Mouse (Mus musculus) heart, embryonic 11.5 days (tissue): ENCODE measurements around the gene Adam23. TPM values are rescaled to one million over a fixed set of nuclear protein-coding genes. Genes with fewer than 3 reads are reported as not detected.

Experiments
- ATAC-seq: fragments of 200-750 bp; cut with Nextera tagmentation; replicated peaks from 2 replicates; pipeline ENCODE4 v1.8.0; 2017; ENCODE audit warnings: moderate library complexity; ENCODE audit not compliant: insufficient number of reproducible peaks, low FRiP score, low TSS enrichment
- H3K27ac ChIP-seq: fragments of 300-500 bp; sonication (generic); 2 replicates; pipeline ENCODE4 v1.5.1; 2014; ENCODE audit warnings: mild to moderate bottlenecking, low read depth, low read length
- H3K27me3 ChIP-seq: fragments of 300-500 bp; sonication (generic); 2 replicates; pipeline ENCODE4 v1.6.1; 2014; ENCODE audit warnings: mild to moderate bottlenecking, low read length, mixed read lengths; ENCODE audit not compliant: control insufficient read depth, insufficient read depth
- H3K36me3 ChIP-seq: fragments of 300-500 bp; sonication (generic); 2 replicates; pipeline ENCODE4 v1.6.1; 2014; ENCODE audit warnings: mild to moderate bottlenecking, low read length, moderate library complexity, mixed read lengths; ENCODE audit not compliant: control insufficient read depth, insufficient read depth
- H3K4me1 ChIP-seq: fragments of 300-500 bp; sonication (generic); 2 replicates; pipeline ENCODE4 v1.6.1; 2014; ENCODE audit warnings: low read length; ENCODE audit not compliant: control insufficient read depth, insufficient read depth
- H3K4me2 ChIP-seq: fragments of 300-500 bp; sonication (generic); 2 replicates; pipeline ENCODE4 v1.6.1; 2014; ENCODE audit warnings: mild to moderate bottlenecking, moderate library complexity
- H3K4me3 ChIP-seq: fragments of 300-500 bp; sonication (generic); 2 replicates; pipeline ENCODE4 v1.5.1; 2014; ENCODE audit warnings: low read depth, low read length
- H3K9ac ChIP-seq: fragments of 300-500 bp; sonication (generic); 2 replicates; pipeline ENCODE4 v1.6.1; 2014; ENCODE audit warnings: mild to moderate bottlenecking, low read depth, low read length, moderate library complexity
- H3K9me3 ChIP-seq: fragments of 300-500 bp; sonication (generic); replicated peaks from 2 replicates; pipeline ENCODE4 v1.6.1; 2016; ENCODE audit warnings: low read length; ENCODE audit not compliant: control insufficient read depth
- WGBS: fragments of 180-500 bp; shearing (Covaris S2); extraction: QIAGEN DNeasy Blood & Tissue Kit; methylation state at CpG from one replicate; pipeline ENCODE4 v1.1.7; 2014; ENCODE audit not compliant: insufficient replicate concordance; 5-methylcytosine and 5-hydroxymethylcytosine counted together
- polyA plus RNA-seq: library from polyadenylated mRNA; unstranded; fragments of >200 nt; fragmentation: Nextera tagmentation; extraction: Ambion mirVana; gene quantifications from 2 replicates; pipeline ENCODE4 v1.2.1, GENCODE M21; 2014

Adam23 gene
- polyA plus RNA-seq, 1 experiment from 2014 or later = 2.2 TPM

DNA sequence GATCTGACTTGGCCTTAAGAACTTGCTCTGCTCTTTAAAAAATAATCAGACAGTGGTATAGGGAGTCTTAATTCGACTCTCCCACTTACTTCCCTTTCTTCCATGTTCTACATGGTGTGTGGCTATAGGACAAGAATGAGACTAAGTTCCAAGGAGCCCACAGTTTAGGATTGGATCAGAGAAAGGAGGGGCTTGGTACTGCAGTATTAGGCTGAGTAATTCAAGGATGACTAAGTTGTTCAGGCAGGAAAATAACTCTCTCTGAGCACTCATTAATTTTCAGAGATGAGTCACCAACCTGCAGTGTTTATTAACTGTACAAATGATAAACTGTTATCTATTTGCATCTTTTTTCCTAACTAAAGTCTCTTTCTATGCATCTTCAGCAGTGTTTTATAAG is 45.3 kb downstream of the Adam23 start:
- no peak overlapping the region for H3K4me3 ChIP-seq
- ATAC-seq = no peak
- H3K36me3 ChIP-seq = no peaks in the 10 kb centered on the region
- no peaks in the 10 kb centered on the region for H3K27me3 ChIP-seq
- H3K4me1 ChIP-seq = no peaks in the 10 kb centered on the region
- H3K9me3 ChIP-seq = no peaks in the 10 kb centered on the region
- H3K9ac ChIP-seq = no peak overlapping the region
- H3K4me2 ChIP-seq = no peak overlapping the region
- 55% methylated on average over 1 of the region's 1 CpGs for WGBS
- H3K27ac ChIP-seq = no peak overlapping the region

- Histone ChIP-seq H3K4me2 (no peak overlapping the region), H3K4me3 (no peak overlapping the region), H3K9me3 (no peaks in the 10 kb centered on the region), H3K36me3 (no peaks in the 10 kb centered on the region), H3K4me1 (no peaks in the 10 kb centered on the region), H3K27me3 (no peaks in the 10 kb centered on the region), H3K27ac (no peak overlapping the region), H3K9ac (no peak overlapping the region)
- no peak for ATAC-seq
- 56% methylated on average over 5 of the region's 5 CpGs for WGBS
Observed at GRCm38 (mm10) chr1:63493325-63493724, 47.6 kb downstream of the Adam23 start.

DNA sequence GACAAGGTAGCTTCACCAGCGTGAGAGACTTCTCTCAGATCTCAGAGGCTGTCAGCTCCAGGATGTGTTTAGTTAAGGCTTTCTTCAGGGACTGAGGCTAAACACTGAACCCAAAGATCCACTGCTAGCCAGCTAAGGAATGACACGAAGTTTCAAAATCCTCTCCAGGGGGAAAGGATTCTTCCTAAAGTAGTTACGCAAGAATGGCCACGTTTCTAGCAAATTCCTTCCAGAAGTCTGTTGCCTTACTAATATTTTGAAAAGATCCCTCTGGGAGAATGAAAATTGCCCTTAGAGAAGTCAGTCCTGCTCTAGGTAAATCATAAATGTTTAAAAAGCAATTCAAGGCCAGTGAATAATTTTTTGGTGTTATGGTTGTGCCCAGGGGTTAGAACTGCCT is 61.7 kb downstream of the Adam23 start:
- Histone ChIP-seq H3K4me1 (no peaks in the 10 kb centered on the region), H3K9ac (no peak overlapping the region), H3K36me3 (no peaks in the 10 kb centered on the region), H3K27me3 (no peaks in the 10 kb centered on the region), H3K27ac (no peak overlapping the region), H3K9me3 (no peaks in the 10 kb centered on the region), H3K4me3 (no peak overlapping the region), H3K4me2 (no peak overlapping the region)
- no peak for ATAC-seq
- 66% methylated on average over 4 of the region's 4 CpGs for WGBS

DNA sequence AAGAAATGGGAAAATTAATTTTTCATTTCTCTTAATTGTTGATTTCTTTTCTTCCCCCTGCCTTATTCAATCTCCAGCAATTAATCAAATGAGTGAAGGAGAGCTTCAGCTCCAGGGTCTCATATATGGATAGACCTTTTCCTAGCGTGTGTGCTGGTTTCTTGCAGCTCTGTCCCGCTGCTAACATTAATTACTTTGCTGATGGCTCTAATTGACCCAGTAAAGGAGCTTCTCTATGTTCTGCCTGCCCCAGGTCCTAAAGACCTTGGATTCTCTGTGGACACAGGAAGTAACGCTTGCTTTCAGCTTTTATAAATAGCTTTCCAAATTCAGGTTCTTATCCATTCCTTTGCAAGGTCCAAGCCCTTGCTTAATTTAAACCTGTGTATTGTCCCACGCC is 63.1 kb downstream of the Adam23 start:
- Histone ChIP-seq H3K36me3 (no peaks in the 10 kb centered on the region), H3K27ac (no peak overlapping the region), H3K4me2 (no peak overlapping the region), H3K9me3 (no peaks in the 10 kb centered on the region), H3K27me3 (no peaks in the 10 kb centered on the region), H3K4me1 (no peaks in the 10 kb centered on the region), H3K4me3 (no peak overlapping the region), H3K9ac (no peak overlapping the region)
- ATAC-seq = no peak
- 59% methylated on average over 4 of the region's 4 CpGs for WGBS

- Histone ChIP-seq H3K4me1 (no peaks in the 10 kb centered on the region), H3K36me3 (no peaks in the 10 kb centered on the region), H3K9me3 (no peaks in the 10 kb centered on the region), H3K9ac (no peak overlapping the region), H3K4me2 (no peak overlapping the region), H3K27me3 (no peaks in the 10 kb centered on the region), H3K27ac (no peak overlapping the region), H3K4me3 (no peak overlapping the region)
- 49% methylated on average over 3 of the region's 3 CpGs for WGBS
- no peak for ATAC-seq
Observed at GRCm38 (mm10) chr1:63511416-63511815, 65.7 kb downstream of the Adam23 start.

DNA sequence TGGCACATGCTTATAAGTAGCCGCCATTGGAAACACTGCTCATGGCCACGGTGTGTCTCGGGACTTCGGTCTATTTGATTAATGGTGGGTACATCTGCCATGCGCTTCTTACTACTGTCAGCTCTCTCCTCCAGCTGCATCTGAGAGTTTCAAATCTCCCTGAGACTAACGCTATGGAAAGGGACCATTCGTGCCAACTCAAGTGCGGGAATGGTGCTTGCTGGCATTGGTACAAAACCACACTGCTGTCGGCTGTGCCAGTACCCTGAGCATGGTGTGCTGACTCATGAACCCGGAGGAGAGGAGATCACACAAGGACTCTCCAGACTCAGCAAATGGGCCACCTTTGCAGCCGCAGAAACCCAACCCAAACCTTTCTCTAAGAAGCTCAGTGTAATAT is 72.1 kb downstream of the Adam23 start:
- Histone ChIP-seq H3K9me3 (no peaks in the 10 kb centered on the region), H3K4me1 (no peaks in the 10 kb centered on the region), H3K36me3 (no peaks in the 10 kb centered on the region), H3K27me3 (no peaks in the 10 kb centered on the region), H3K9ac (no peak overlapping the region), H3K27ac (no peak overlapping the region), H3K4me3 (no peak overlapping the region), H3K4me2 (no peak overlapping the region)
- ATAC-seq = no peak
- 87% methylated on average over 11 of the region's 11 CpGs for WGBS

DNA sequence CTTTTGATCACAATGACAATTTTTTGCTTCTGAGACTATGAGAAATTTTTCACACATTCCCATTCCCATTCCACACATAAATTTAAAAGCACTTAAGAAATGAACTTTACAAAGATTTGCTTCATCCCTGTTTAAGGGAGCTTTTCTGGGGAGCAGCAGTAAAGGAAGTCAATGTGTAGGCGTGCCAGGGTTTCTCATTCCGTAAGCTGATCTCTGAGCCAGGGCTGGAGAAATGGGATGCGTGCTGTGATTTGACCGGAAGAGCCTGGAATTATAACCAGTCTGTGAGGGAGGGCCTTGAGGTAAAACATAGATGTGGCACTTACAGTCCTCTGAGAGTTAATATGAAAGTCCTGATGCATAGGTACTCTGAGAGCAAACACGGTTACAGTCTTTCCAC is 73.1 kb downstream of the Adam23 start:
- H3K27me3 ChIP-seq = no peaks in the 10 kb centered on the region
- H3K4me3 ChIP-seq = no peak overlapping the region
- no peaks in the 10 kb centered on the region for H3K9me3 ChIP-seq
- WGBS = 74% methylated on average over 5 of the region's 5 CpGs
- no peaks in the 10 kb centered on the region for H3K4me1 ChIP-seq
- H3K27ac ChIP-seq = no peak overlapping the region
- H3K9ac ChIP-seq = no peak overlapping the region
- H3K4me2 ChIP-seq = no peak overlapping the region
- no peak for ATAC-seq
- no peaks in the 10 kb centered on the region for H3K36me3 ChIP-seq

DNA sequence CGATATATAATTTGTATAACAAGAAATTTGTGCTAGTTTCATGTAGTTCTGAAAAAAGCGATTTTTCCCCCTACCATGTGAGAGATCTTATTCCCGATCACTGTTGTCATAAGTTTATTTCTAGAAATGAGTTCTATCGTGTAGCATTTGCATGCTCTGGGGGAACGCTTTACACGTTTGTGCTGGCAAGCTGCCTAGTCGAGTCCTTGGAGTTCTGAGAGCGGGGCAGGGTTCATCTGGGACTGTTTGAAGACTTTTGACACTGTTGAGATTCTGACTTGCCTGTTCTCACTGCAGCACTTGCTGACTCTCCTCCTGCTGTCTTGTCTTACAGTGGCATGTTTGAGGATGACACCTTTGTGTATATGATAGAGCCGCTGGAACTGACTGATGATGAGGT is 84.2 kb downstream of the Adam23 start:
- ATAC-seq = no peak
- Histone ChIP-seq H3K4me2 (no peak overlapping the region), H3K9ac (no peak overlapping the region), H3K27ac (no peak overlapping the region), H3K9me3 (no peaks in the 10 kb centered on the region), H3K4me1 (no peaks in the 10 kb centered on the region), H3K36me3 (no peaks in the 10 kb centered on the region), H3K27me3 (no peaks in the 10 kb centered on the region), H3K4me3 (no peak overlapping the region)
- 66% methylated on average over 9 of the region's 9 CpGs for WGBS

DNA sequence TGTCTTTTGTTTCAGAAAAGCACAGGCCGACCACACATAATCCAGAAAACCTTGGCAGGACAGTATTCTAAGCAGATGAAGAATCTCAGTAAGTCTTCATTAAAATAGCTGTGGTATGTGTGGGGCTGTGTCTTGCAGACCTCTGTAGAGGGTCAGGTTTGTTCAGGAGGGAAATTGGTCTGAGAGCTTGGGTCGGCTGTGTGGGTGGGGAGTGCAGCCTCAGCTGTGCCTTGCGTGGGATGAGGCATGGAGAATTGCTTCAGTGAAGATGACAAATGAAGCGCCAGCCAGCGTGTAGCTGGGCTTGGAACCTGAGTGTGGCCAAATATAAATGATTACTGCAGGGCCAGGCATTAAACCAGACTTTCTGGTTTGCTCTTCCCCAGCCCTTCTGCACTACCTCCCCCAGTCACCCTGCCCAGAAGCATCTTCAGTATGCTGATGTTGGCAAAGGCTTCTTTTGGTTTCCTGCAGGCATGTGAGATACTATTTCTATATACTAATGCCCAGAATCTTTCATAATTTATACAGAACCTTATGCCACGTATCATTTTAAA is 88.7 kb downstream of the Adam23 start:
- 61% methylated on average over 6 of the region's 6 CpGs for WGBS
- no peaks in the 10 kb centered on the region for H3K4me1 ChIP-seq
- H3K27ac ChIP-seq = no peak overlapping the region
- H3K9ac ChIP-seq = no peak overlapping the region
- no peaks in the 10 kb centered on the region for H3K36me3 ChIP-seq
- no peak for ATAC-seq
- no peak overlapping the region for H3K4me3 ChIP-seq
- H3K9me3 ChIP-seq = no peaks in the 10 kb centered on the region
- H3K4me2 ChIP-seq = no peak overlapping the region
- no peaks in the 10 kb centered on the region for H3K27me3 ChIP-seq
